Mouse (Mus musculus) hindbrain, embryonic 16.5 days (tissue): ENCODE data around the gene P3h4. TPM values are rescaled to one million over a fixed set of nuclear protein-coding genes. Genes with fewer than 3 reads are reported as not detected.

ENCODE experiments used
- ATAC-seq: fragments of 200-750 bp; cut with Nextera tagmentation; 2 replicates; pipeline ENCODE4 v1.8.0; 2017; ENCODE audit warnings: moderate TSS enrichment, moderate library complexity
- H3K27ac ChIP-seq: fragments of 300-500 bp; sonication (generic); 2 replicates; pipeline ENCODE4 v1.5.1; 2014; ENCODE audit warnings: low read depth, mild to moderate bottlenecking, control low read depth, low read length, moderate library complexity
- H3K27me3 ChIP-seq: fragments of 300-500 bp; sonication (generic); replicated peaks from 2 replicates; pipeline ENCODE4 v1.6.1; 2014; ENCODE audit warnings: low read length; ENCODE audit not compliant: control insufficient read depth, insufficient read depth
- H3K36me3 ChIP-seq: fragments of 300-500 bp; sonication (generic); 2 replicates; pipeline ENCODE4 v1.6.1; 2014; ENCODE audit warnings: mild to moderate bottlenecking, low read length, moderate library complexity, mixed read lengths; ENCODE audit not compliant: control insufficient read depth, insufficient read depth
- H3K4me1 ChIP-seq: fragments of 300-500 bp; sonication (generic); 2 replicates; pipeline ENCODE4 v1.6.1; 2014; ENCODE audit warnings: low read depth, low read length; ENCODE audit not compliant: control insufficient read depth, insufficient read depth
- H3K4me2 ChIP-seq: fragments of 300-500 bp; sonication (generic); 2 replicates; pipeline ENCODE4 v1.6.1; 2014; ENCODE audit warnings: mild to moderate bottlenecking, low read length, control low read depth, moderate library complexity
- H3K4me3 ChIP-seq: fragments of 300-500 bp; sonication (generic); 2 replicates; pipeline ENCODE4 v1.5.1; 2014; ENCODE audit warnings: mild to moderate bottlenecking, low read length, control low read depth, moderate library complexity
- H3K9ac ChIP-seq: fragments of 300-500 bp; sonication (generic); 2 replicates; pipeline ENCODE4 v1.6.1; 2014; ENCODE audit warnings: low read depth, mild to moderate bottlenecking, control low read depth, low read length, moderate library complexity
- H3K9me3 ChIP-seq: fragments of 300-500 bp; sonication (generic); 2 replicates; pipeline ENCODE4 v1.6.1; 2014; ENCODE audit warnings: mild to moderate bottlenecking, low read length, moderate library complexity; ENCODE audit not compliant: control insufficient read depth
- WGBS: fragments of 180-500 bp; shearing (Covaris S2); extraction: QIAGEN DNeasy Blood & Tissue Kit; methylation state at CpG from one replicate; pipeline ENCODE4 v1.1.7; 2014; 5-methylcytosine and 5-hydroxymethylcytosine counted together
- polyA plus RNA-seq: library from polyadenylated mRNA; unstranded; fragments of >200 nt; fragmentation: Nextera tagmentation; extraction: Ambion mirVana; gene quantifications from 2 replicates; pipeline ENCODE4 v1.2.1, GENCODE M21; 2015

P3h4 gene
- 21.5 and 25.5 TPM in 2 replicates for polyA plus RNA-seq

DNA sequence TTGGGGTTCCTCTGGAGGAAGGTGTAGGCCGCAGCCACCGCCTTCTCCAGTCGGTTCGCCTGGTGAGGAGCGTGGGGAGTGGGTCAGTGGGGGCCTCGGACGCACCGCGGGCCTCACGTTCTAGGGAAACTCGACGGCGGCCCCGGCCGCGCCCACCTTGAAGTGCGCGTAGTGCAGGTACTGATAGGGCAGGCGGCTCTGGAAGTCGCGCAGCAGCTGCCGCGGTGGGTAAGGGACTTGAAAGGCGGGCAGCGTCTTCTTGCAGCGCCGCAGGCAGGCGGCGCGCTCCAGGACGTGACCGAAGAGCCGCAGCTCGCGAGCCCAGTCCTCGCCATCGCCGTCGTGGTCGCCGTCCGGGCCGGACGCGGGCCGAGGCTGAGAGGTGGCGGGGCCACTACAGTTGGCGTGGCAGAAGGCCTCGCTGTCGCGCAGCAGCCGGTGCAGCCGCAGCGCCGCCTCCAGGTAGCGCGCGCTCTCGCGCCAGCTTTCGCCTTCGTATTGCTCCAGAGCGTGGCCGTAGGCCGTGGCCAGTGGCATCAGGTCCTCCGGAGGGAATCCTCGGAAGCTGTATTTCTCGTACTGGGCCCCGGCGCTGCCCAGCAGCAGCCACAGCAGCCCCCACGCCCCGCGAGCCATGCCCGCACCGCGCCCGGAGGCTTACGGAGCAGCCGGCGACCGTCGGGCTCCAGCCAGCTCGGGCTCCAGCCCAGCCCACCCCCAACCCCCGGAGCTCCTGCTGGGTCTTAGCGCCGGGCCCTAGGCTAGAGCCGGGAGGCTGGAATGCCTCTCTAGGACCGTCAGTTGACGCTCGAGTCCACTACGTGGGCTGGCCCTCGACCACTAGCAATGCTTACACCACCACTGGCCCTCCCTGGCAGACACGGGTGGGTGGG lies at the start of gene P3h4:
Gene P3h4, minus strand, starts transcription at position 816 of the 893 bp plus-strand sequence.
- H3K36me3 ChIP-seq, result no peaks in the 10 kb centered on the region
- peak within 1 kb of the TSS; percentile 68 for H3K4me3 ChIP-seq
- H3K27me3 ChIP-seq, result peaks cover 9% of the 10 kb centered on the region
- H3K4me2 ChIP-seq, result peak within 1 kb of the TSS; percentile 61
- peak; percentile 95 for ATAC-seq
- H3K9me3 ChIP-seq, result no peaks in the 10 kb centered on the region
- H3K27ac ChIP-seq, result peak within 1 kb of the TSS; percentile 83
- peak within 1 kb of the TSS; percentile 81 for H3K9ac ChIP-seq
- peaks cover 16% of the 10 kb centered on the region for H3K4me1 ChIP-seq
- 3% methylated on average over 91 of the region's 93 CpGs for WGBS

DNA sequence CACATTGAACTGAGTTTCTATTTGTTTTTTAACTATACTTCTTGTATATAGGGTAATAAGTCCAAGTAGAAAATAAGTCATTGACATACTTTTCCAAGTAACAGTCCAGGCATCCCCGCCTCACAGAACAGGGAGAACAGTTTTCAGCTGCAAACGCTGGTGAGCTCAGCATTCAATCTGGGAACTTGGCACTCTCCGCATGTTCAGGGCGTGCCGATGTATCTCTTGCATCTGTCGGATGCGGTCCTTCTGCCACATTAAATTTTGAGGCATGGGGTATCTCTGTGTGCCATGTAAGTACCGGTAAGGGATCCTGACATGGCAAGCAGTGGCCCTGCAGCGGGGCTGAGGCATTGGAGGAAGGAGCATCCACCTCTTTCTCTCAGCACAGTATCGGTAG lies 48.1 kb upstream of the P3h4 start:
- no peak overlapping the region for H3K4me3 ChIP-seq
- no peaks in the 10 kb centered on the region for H3K4me1 ChIP-seq
- H3K27me3 ChIP-seq, result no peaks in the 10 kb centered on the region
- H3K36me3 ChIP-seq, result peaks cover 10% of the 10 kb centered on the region; the same call in 1 of the 2 replicates
- H3K9me3 ChIP-seq, result no peaks in the 10 kb centered on the region
- 90% methylated on average over 10 of the region's 10 CpGs for WGBS
- no peak overlapping the region for H3K27ac ChIP-seq
- no peak overlapping the region for H3K4me2 ChIP-seq
- H3K9ac ChIP-seq, result no peak overlapping the region
- ATAC-seq, result no peak

DNA sequence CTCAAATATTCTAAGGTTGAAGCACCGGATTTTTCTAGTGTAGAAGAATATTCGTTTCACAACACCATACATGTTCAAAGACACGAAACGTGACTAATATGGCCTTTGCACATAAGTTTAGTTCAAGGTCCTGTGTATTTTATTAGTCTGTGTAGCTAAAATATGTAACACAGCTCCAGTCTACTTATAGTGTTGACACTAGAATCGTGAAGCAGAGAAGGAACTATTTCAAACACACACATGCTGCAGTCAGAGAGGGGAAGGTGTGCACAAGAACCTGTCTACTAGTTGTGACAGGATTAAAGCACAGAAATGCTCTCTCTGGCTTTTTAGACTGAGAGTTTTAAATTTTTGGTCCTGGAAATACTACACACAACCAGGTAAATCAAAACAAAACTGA lies 43.1 kb upstream of the P3h4 start:
- H3K9ac ChIP-seq, result no peak overlapping the region
- 91% methylated on average over 5 of the region's 5 CpGs for WGBS
- no peak for ATAC-seq
- no peak overlapping the region for H3K27ac ChIP-seq
- H3K27me3 ChIP-seq, result no peaks in the 10 kb centered on the region
- H3K36me3 ChIP-seq, result peaks cover 15% of the 10 kb centered on the region; the same call in 1 of the 2 replicates
- H3K4me3 ChIP-seq, result no peak overlapping the region
- H3K9me3 ChIP-seq, result no peaks in the 10 kb centered on the region
- H3K4me2 ChIP-seq, result no peak overlapping the region
- H3K4me1 ChIP-seq, result no peaks in the 10 kb centered on the region

DNA sequence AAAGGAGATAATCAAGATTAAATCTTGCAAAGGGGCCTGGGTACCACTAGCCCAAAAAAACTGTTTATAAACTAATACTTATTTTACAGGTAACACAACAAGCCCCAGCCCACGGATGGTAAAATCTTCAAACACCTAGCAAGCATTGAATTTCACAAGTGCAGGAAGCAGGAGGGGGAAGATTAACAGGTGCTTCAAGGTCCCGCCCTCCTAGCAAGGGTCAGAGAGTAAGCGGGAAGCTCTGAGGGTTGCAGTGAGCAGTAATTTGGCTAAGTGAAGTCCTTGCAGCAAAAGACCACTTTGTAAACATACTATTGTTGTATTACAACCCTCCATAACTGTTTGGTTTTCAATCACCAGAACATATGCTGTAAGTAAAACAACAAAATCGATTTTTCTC lies 42.6 kb upstream of the P3h4 start:
- Histone ChIP-seq H3K4me3 (no peak overlapping the region), H3K27me3 (no peaks in the 10 kb centered on the region), H3K36me3 (peaks cover 13% of the 10 kb centered on the region; the same call in 1 of the 2 replicates), H3K9ac (no peak overlapping the region), H3K27ac (no peak overlapping the region), H3K9me3 (no peaks in the 10 kb centered on the region), H3K4me2 (no peak overlapping the region), H3K4me1 (no peaks in the 10 kb centered on the region)
- WGBS, result 88% methylated on average over 4 of the region's 4 CpGs
- ATAC-seq, result no peak

DNA sequence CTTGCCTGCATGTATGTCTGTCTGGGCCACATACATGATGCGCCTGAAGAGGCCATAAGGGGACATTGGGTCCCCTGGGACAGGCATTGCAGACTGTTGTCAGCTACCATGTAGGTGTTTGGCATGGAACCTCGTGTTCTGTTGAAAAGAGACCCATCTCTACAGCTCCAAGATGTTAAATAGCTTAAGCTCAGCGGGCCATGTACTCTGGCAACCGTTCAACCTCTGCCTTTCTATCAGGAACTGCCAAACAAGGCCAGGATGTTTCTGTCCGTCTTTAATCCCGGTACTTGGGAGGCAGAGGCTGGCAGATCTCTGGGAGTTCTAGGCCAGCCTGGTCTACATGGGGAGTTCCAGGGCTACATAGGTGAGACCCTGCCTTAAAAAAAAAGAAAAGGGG lies 28.0 kb upstream of the P3h4 start:
- no peak overlapping the region for H3K4me2 ChIP-seq
- H3K9ac ChIP-seq, result no peak overlapping the region
- no peak for ATAC-seq
- H3K27me3 ChIP-seq, result no peaks in the 10 kb centered on the region
- 73% methylated on average over 6 of the region's 6 CpGs for WGBS
- H3K4me3 ChIP-seq, result no peak overlapping the region
- peaks cover 5% of the 10 kb centered on the region for H3K4me1 ChIP-seq
- H3K9me3 ChIP-seq, result no peaks in the 10 kb centered on the region
- no peak overlapping the region for H3K27ac ChIP-seq
- no peaks in the 10 kb centered on the region for H3K36me3 ChIP-seq

DNA sequence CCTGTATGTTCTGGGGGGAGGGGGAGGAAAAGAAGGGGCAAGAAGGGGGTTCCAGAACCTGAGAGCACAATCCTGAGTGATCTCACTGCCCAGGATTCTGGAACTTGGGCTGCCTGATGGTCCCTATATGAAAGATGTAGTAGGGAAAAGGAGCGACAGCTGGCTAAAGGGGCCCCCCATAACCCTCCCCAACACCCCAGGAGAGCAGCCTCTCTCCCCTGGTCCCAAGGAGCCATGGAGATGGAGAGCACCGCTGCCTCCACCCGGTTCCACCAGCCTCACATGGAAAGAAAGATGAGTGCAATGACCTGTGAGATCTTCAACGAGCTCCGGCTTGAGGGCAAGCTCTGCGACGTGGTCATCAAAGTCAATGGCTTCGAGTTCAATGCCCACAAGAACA lies 27.2 kb upstream of the P3h4 start, which contains the start of the genes Nt5c3b and Klhl10:
Gene Nt5c3b, minus strand, starts transcription at position 12 of the 400 bp plus-strand sequence.
Gene Klhl10, plus strand, starts transcription at position 121 of the 400 bp plus-strand sequence.
- no peak for ATAC-seq
- peak within 1 kb of the TSS; percentile 94 for H3K9ac ChIP-seq
- no peaks in the 10 kb centered on the region for H3K27me3 ChIP-seq
- H3K4me1 ChIP-seq, result peaks cover 5% of the 10 kb centered on the region
- WGBS, result 79% methylated on average over 8 of the region's 8 CpGs
- H3K9me3 ChIP-seq, result no peaks in the 10 kb centered on the region
- H3K4me3 ChIP-seq, result peak within 1 kb of the TSS; percentile 80
- peak within 1 kb of the TSS; percentile 81 for H3K4me2 ChIP-seq
- H3K27ac ChIP-seq, result peak within 1 kb of the TSS; percentile 78
- 0 out of 2 replicates have a peak, but pooled peaks cover under 1% of the 10 kb centered on the region for H3K36me3 ChIP-seq

DNA sequence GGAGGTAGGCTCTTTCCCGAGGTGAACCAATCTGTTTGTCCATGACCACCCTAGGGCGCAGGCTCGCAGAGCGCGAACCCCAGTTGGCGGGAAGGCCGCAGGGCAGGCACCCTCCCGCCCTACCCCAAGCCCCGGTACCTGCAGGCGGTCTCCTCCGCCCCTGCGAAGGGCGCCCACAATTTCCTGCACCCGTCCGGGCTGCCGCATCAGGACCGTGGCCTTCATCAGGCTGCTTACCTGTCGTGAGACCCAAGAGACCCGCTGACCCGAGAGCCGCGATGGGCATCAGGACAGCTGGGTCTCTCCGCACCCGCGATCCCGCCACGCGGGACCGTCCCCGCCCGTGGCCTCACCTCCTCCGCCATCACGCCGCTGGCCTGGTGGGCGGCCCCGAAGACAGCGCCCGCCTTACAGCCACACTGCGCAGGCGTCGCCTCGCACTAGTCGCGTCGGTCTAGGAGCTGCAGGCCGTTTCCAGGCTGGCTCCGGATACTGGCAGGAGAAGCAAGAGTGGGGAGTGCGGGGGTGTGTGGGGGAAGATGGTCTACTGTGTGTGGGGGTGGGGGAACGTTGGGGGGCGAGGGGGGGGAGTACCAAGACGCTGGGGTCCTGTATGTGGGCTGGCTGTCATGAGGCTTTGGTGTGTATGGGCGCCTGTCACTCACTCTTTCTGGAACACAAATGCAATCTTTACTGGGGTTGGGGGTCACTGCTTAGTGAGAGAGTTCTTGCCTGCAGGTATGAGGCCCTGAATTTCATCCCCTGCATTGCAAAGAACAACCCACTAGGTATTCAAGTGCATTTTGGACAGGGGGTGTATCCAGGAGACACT lies 26.3 kb upstream of the P3h4 start:
- H3K9me3 ChIP-seq, result no peaks in the 10 kb centered on the region
- peak overlapping the region; percentile 80 for H3K4me3 ChIP-seq
- H3K4me2 ChIP-seq, result peak overlapping the region; percentile 81
- 0 out of 2 replicates have a peak, but pooled peaks cover 2% of the 10 kb centered on the region for H3K36me3 ChIP-seq
- peaks cover 5% of the 10 kb centered on the region for H3K4me1 ChIP-seq
- WGBS, result 2% methylated on average over 49 of the region's 52 CpGs
- peak; percentile 97 for ATAC-seq
- peak overlapping the region; percentile 94 for H3K9ac ChIP-seq
- H3K27ac ChIP-seq, result peak overlapping the region; percentile 78
- no peaks in the 10 kb centered on the region for H3K27me3 ChIP-seq

DNA sequence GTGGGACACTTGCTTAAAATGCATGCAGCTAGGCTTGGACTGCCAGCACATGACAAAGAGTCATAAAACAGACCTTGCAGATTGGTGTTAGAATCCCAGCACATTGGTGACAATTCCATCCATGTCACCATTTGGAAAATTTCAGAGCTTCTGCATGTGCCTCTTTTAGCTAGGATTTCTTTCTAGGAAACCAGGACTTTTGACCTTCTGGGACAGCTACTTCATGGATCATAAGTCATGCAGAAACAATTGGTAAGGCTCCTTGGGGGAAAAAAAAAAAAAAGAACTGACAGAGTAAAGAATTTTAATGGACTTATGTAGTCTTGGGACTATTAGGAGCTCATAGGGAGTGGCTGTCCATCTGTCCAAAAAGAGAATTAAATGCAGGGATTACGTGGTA lies 23.3 kb upstream of the P3h4 start:
- ATAC-seq, result no peak
- Histone ChIP-seq H3K4me1 (peaks cover 5% of the 10 kb centered on the region), H3K4me2 (no peak overlapping the region), H3K9me3 (no peaks in the 10 kb centered on the region), H3K4me3 (no peak overlapping the region), H3K9ac (no peak overlapping the region), H3K36me3 (0 out of 2 replicates have a peak, but pooled peaks cover 4% of the 10 kb centered on the region), H3K27ac (no peak overlapping the region), H3K27me3 (no peaks in the 10 kb centered on the region)
- WGBS, result 79% methylated on average over 1 of the region's 1 CpGs
